Mouse (Mus musculus): ENCODE measurements around the gene Slc26a9. TPM values are rescaled to one million over a fixed set of nuclear protein-coding genes. Genes with fewer than 3 reads are reported as not detected.

The Slc26a9 gene
- polyA plus RNA-seq (2014; fragmentation: Nextera tagmentation; extraction: Ambion mirVana) = 0.51 and 0.52 TPM in 2 replicates

- 48% methylated on average over 10 of the region's 10 CpGs for WGBS
- H3K36me3 ChIP-seq (ENCODE audit: control insufficient read depth, insufficient read depth, low read length) = no peaks in the 10 kb centered on the region
- no peak within 1 kb of the TSS for H3K4me3 ChIP-seq (ENCODE audit: low read depth, low read length)
- no peak for DNase-seq (ENCODE audit: low spot score)
- H3K9ac ChIP-seq (ENCODE audit: low read length) = no peak within 1 kb of the TSS
- no peaks in the 10 kb centered on the region for H3K9me3 ChIP-seq (ENCODE audit: control insufficient read depth, low read length)
- 0 out of 2 replicates have a peak within 1 kb of the TSS, but pooled peaks have one; percentile 11 for H3K4me2 ChIP-seq (ENCODE audit: low read length)
- H3K4me1 ChIP-seq (replicated peaks; ENCODE audit: control insufficient read depth, insufficient read depth, low read length) = peaks cover 3% of the 10 kb centered on the region; the same call in 1 of the 2 replicates
- no peak within 1 kb of the TSS; the same call in 1 of the 2 replicates for H3K27ac ChIP-seq (ENCODE audit: low read depth)
- ATAC-seq (replicated peaks; ENCODE audit: low FRiP score, low TSS enrichment, low read depth) = peak; percentile 71
- H3K27me3 ChIP-seq (replicated peaks; ENCODE audit: control insufficient read depth, insufficient read depth, low read length) = no peaks in the 10 kb centered on the region
Observed at GRCm38 (mm10) chr1:131743868-131744464, at the start of gene Slc26a9. Gene Slc26a9, plus strand, starts transcription at chr1:131744022.

- 74% methylated on average over 2 of the region's 2 CpGs for WGBS
Observed at GRCm38 (mm10) chr1:131695308-131695707, 48.5 kb upstream of the Slc26a9 start.

GRCm38 (mm10) chr1:131696325-131696724 lies 47.5 kb upstream of the Slc26a9 start:
- Histone ChIP-seq H3K9ac (ENCODE audit: low read length) (no peak overlapping the region), H3K9me3 (ENCODE audit: control insufficient read depth, low read length) (no peaks in the 10 kb centered on the region), H3K4me2 (ENCODE audit: low read length) (no peak overlapping the region), H3K27me3 (replicated peaks; ENCODE audit: control insufficient read depth, insufficient read depth, low read length) (no peaks in the 10 kb centered on the region), H3K36me3 (ENCODE audit: control insufficient read depth, insufficient read depth, low read length) (no peaks in the 10 kb centered on the region), H3K4me3 (ENCODE audit: low read depth, low read length) (no peak overlapping the region), H3K4me1 (replicated peaks; ENCODE audit: control insufficient read depth, insufficient read depth, low read length) (no peaks in the 10 kb centered on the region), H3K27ac (ENCODE audit: low read depth) (no peak overlapping the region)
- ATAC-seq (replicated peaks; ENCODE audit: low FRiP score, low TSS enrichment, low read depth) = no peak
- WGBS = 65% methylated on average over 4 of the region's 4 CpGs
- DNase-seq (ENCODE audit: low spot score) = no peak

More at GRCm38 (mm10) chr1:131695308-131695707, 48.5 kb upstream of the Slc26a9 start:
- Histone ChIP-seq H3K36me3 (ENCODE audit: control insufficient read depth, insufficient read depth, low read length) (no peaks in the 10 kb centered on the region), H3K27me3 (replicated peaks; ENCODE audit: control insufficient read depth, insufficient read depth, low read length) (no peaks in the 10 kb centered on the region), H3K9me3 (ENCODE audit: control insufficient read depth, low read length) (no peaks in the 10 kb centered on the region), H3K4me2 (ENCODE audit: low read length) (no peak overlapping the region), H3K4me3 (ENCODE audit: low read depth, low read length) (no peak overlapping the region), H3K4me1 (replicated peaks; ENCODE audit: control insufficient read depth, insufficient read depth, low read length) (peaks cover 5% of the 10 kb centered on the region; the same call in 1 of the 2 replicates), H3K9ac (ENCODE audit: low read length) (no peak overlapping the region), H3K27ac (ENCODE audit: low read depth) (no peak overlapping the region)
- no peak for DNase-seq (ENCODE audit: low spot score)
- no peak for ATAC-seq (replicated peaks; ENCODE audit: low FRiP score, low TSS enrichment, low read depth)

GRCm38 (mm10) chr1:131698770-131699169 lies 45.1 kb upstream of the Slc26a9 start:
- Histone ChIP-seq H3K27ac (ENCODE audit: low read depth) (no peak overlapping the region), H3K9me3 (ENCODE audit: control insufficient read depth, low read length) (no peaks in the 10 kb centered on the region), H3K9ac (ENCODE audit: low read length) (no peak overlapping the region), H3K4me2 (ENCODE audit: low read length) (no peak overlapping the region), H3K27me3 (replicated peaks; ENCODE audit: control insufficient read depth, insufficient read depth, low read length) (no peaks in the 10 kb centered on the region), H3K4me1 (replicated peaks; ENCODE audit: control insufficient read depth, insufficient read depth, low read length) (no peaks in the 10 kb centered on the region), H3K4me3 (ENCODE audit: low read depth, low read length) (no peak overlapping the region), H3K36me3 (ENCODE audit: control insufficient read depth, insufficient read depth, low read length) (no peaks in the 10 kb centered on the region)
- no peak for ATAC-seq (replicated peaks; ENCODE audit: low FRiP score, low TSS enrichment, low read depth)
- no peak for DNase-seq (ENCODE audit: low spot score)
- 93% methylated on average over 3 of the region's 3 CpGs for WGBS

- Histone ChIP-seq H3K4me1 (replicated peaks; ENCODE audit: control insufficient read depth, insufficient read depth, low read length) (no peaks in the 10 kb centered on the region), H3K36me3 (ENCODE audit: control insufficient read depth, insufficient read depth, low read length) (no peaks in the 10 kb centered on the region), H3K4me2 (ENCODE audit: low read length) (no peak overlapping the region), H3K27ac (ENCODE audit: low read depth) (no peak overlapping the region), H3K9me3 (ENCODE audit: control insufficient read depth, low read length) (no peaks in the 10 kb centered on the region), H3K27me3 (replicated peaks; ENCODE audit: control insufficient read depth, insufficient read depth, low read length) (no peaks in the 10 kb centered on the region), H3K4me3 (ENCODE audit: low read depth, low read length) (no peak overlapping the region), H3K9ac (ENCODE audit: low read length) (no peak overlapping the region)
- no peak for ATAC-seq (replicated peaks; ENCODE audit: low FRiP score, low TSS enrichment, low read depth)
- DNase-seq (ENCODE audit: low spot score) = no peak
- 69% methylated on average over 4 of the region's 4 CpGs for WGBS
Observed at GRCm38 (mm10) chr1:131699642-131700041, 44.2 kb upstream of the Slc26a9 start.

- no peak overlapping the region for H3K4me3 ChIP-seq (ENCODE audit: low read depth, low read length)
- H3K4me2 ChIP-seq (ENCODE audit: low read length) = no peak overlapping the region
- no peak overlapping the region for H3K9ac ChIP-seq (ENCODE audit: low read length)
- no peaks in the 10 kb centered on the region for H3K9me3 ChIP-seq (ENCODE audit: control insufficient read depth, low read length)
- H3K4me1 ChIP-seq (replicated peaks; ENCODE audit: control insufficient read depth, insufficient read depth, low read length) = no peaks in the 10 kb centered on the region
- H3K27me3 ChIP-seq (replicated peaks; ENCODE audit: control insufficient read depth, insufficient read depth, low read length) = no peaks in the 10 kb centered on the region
- WGBS = 71% methylated on average over 5 of the region's 5 CpGs
- ATAC-seq (replicated peaks; ENCODE audit: low FRiP score, low TSS enrichment, low read depth) (no peak), DNase-seq (ENCODE audit: low spot score) (no peak)
- no peak overlapping the region for H3K27ac ChIP-seq (ENCODE audit: low read depth)
- no peaks in the 10 kb centered on the region for H3K36me3 ChIP-seq (ENCODE audit: control insufficient read depth, insufficient read depth, low read length)
Observed at GRCm38 (mm10) chr1:131700447-131700846, 43.4 kb upstream of the Slc26a9 start.

GRCm38 (mm10) chr1:131701391-131701790 lies 42.4 kb upstream of the Slc26a9 start:
- ATAC-seq (replicated peaks; ENCODE audit: low FRiP score, low TSS enrichment, low read depth) = no peak
- H3K9ac ChIP-seq (ENCODE audit: low read length) = no peak overlapping the region
- DNase-seq (ENCODE audit: low spot score) = no peak
- no peaks in the 10 kb centered on the region for H3K9me3 ChIP-seq (ENCODE audit: control insufficient read depth, low read length)
- no peaks in the 10 kb centered on the region for H3K4me1 ChIP-seq (replicated peaks; ENCODE audit: control insufficient read depth, insufficient read depth, low read length)
- H3K4me2 ChIP-seq (ENCODE audit: low read length) = no peak overlapping the region
- no peak overlapping the region for H3K4me3 ChIP-seq (ENCODE audit: low read depth, low read length)
- WGBS = 90% methylated on average over 5 of the region's 5 CpGs
- no peaks in the 10 kb centered on the region for H3K27me3 ChIP-seq (replicated peaks; ENCODE audit: control insufficient read depth, insufficient read depth, low read length)
- H3K36me3 ChIP-seq (ENCODE audit: control insufficient read depth, insufficient read depth, low read length) = no peaks in the 10 kb centered on the region
- no peak overlapping the region for H3K27ac ChIP-seq (ENCODE audit: low read depth)

- no peak for DNase-seq (ENCODE audit: low spot score)
- no peaks in the 10 kb centered on the region for H3K4me1 ChIP-seq (replicated peaks; ENCODE audit: control insufficient read depth, insufficient read depth, low read length)
- H3K4me2 ChIP-seq (ENCODE audit: low read length) = no peak overlapping the region
- ATAC-seq (replicated peaks; ENCODE audit: low FRiP score, low TSS enrichment, low read depth) = no peak
- no peaks in the 10 kb centered on the region for H3K27me3 ChIP-seq (replicated peaks; ENCODE audit: control insufficient read depth, insufficient read depth, low read length)
- no peaks in the 10 kb centered on the region for H3K36me3 ChIP-seq (ENCODE audit: control insufficient read depth, insufficient read depth, low read length)
- no peaks in the 10 kb centered on the region for H3K9me3 ChIP-seq (ENCODE audit: control insufficient read depth, low read length)
- H3K4me3 ChIP-seq (ENCODE audit: low read depth, low read length) = no peak overlapping the region
- 55% methylated on average over 8 of the region's 8 CpGs for WGBS
- H3K27ac ChIP-seq (ENCODE audit: low read depth) = no peak overlapping the region
- no peak overlapping the region for H3K9ac ChIP-seq (ENCODE audit: low read length)
Observed at GRCm38 (mm10) chr1:131702094-131702766, 41.6 kb upstream of the Slc26a9 start.

- Histone ChIP-seq H3K4me2 (ENCODE audit: low read length) (no peak overlapping the region), H3K36me3 (ENCODE audit: control insufficient read depth, insufficient read depth, low read length) (no peaks in the 10 kb centered on the region), H3K27ac (ENCODE audit: low read depth) (no peak overlapping the region), H3K9ac (ENCODE audit: low read length) (no peak overlapping the region), H3K4me1 (replicated peaks; ENCODE audit: control insufficient read depth, insufficient read depth, low read length) (no peaks in the 10 kb centered on the region), H3K27me3 (replicated peaks; ENCODE audit: control insufficient read depth, insufficient read depth, low read length) (no peaks in the 10 kb centered on the region), H3K4me3 (ENCODE audit: low read depth, low read length) (no peak overlapping the region), H3K9me3 (ENCODE audit: control insufficient read depth, low read length) (no peaks in the 10 kb centered on the region)
- ATAC-seq (replicated peaks; ENCODE audit: low FRiP score, low TSS enrichment, low read depth) = no peak
- WGBS = 84% methylated on average over 2 of the region's 2 CpGs
- no peak for DNase-seq (ENCODE audit: low spot score)
Observed at GRCm38 (mm10) chr1:131703482-131703881, 40.3 kb upstream of the Slc26a9 start.
